Mouse (Mus musculus) MEL (cell line): Measurements from ENCODE around the gene Cd37. TPM values are rescaled to one million over a fixed set of nuclear protein-coding genes. Genes with fewer than 3 reads are reported as not detected.

ENCODE experiments used
- DNase-seq: peaks from one replicate; pipeline ENCODE4 v3.0.0; 2011; ENCODE audit warnings: low read depth, low spot score
- H3K27ac ChIP-seq: 2 replicates; pipeline ENCODE4 v1.5.1; 2012; ENCODE audit warnings: low read depth, mild to moderate bottlenecking, control low read depth, low read length, moderate library complexity; ENCODE audit not compliant: control insufficient read depth
- H3K27me3 ChIP-seq, 2 experiments: fragments of 150-350 bp in 1 of 2; sonication (generic) in 1 of 2; 2 replicates each; pipeline ENCODE4 v1.6.1; 2012; ENCODE audit warnings: low read length in 2 of 2, mild to moderate bottlenecking in 2 of 2, improper control_type of control experiment in 1 of 2, moderate library complexity in 1 of 2; ENCODE audit not compliant: insufficient read depth in 2 of 2, control insufficient read depth in 1 of 2
- H3K36me3 ChIP-seq, 2 experiments: 2 replicates each; pipeline ENCODE4 v1.6.1; 2012 to 2014; ENCODE audit warnings: low read length in 2 of 2, improper control_type of control experiment in 1 of 2, inconsistent platforms in 1 of 2, mild to moderate bottlenecking in 1 of 2; ENCODE audit not compliant: insufficient read depth in 2 of 2, control insufficient read depth in 1 of 2
- H3K4me1 ChIP-seq, 2 experiments: fragments of 150-350 bp in 1 of 2; sonication (generic) in 1 of 2; 2 replicates each; pipeline ENCODE4 v1.6.1; 2012; ENCODE audit warnings: low read length in 2 of 2, improper control_type of control experiment in 1 of 2, mild to moderate bottlenecking in 1 of 2; ENCODE audit not compliant: insufficient read depth in 2 of 2, control insufficient read depth in 1 of 2
- H3K4me3 ChIP-seq, 2 experiments: fragments of 150-350 bp in 1 of 2; sonication (generic) in 1 of 2; 2 replicates each; pipeline ENCODE4 v1.5.1; 2012; ENCODE audit warnings: low read depth in 2 of 2, low read length in 2 of 2, mild to moderate bottlenecking in 2 of 2, moderate library complexity in 2 of 2, control low read depth in 1 of 2, improper control_type of control experiment in 1 of 2; ENCODE audit not compliant: control insufficient read depth in 1 of 2, insufficient read depth in 1 of 2
- H3K79me2 ChIP-seq: 2 replicates; pipeline ENCODE4 v1.6.1; 2012; ENCODE audit warnings: mild to moderate bottlenecking, low read length, moderate library complexity; ENCODE audit not compliant: control insufficient read depth, poor library complexity, insufficient read depth
- H3K9ac ChIP-seq: 2 replicates; pipeline ENCODE4 v1.6.1; 2012; ENCODE audit warnings: low read depth, mild to moderate bottlenecking, control low read depth, low read length, moderate library complexity; ENCODE audit not compliant: control insufficient read depth, poor library complexity, severe bottlenecking
- H3K9me3 ChIP-seq: fragments of 150-350 bp; sonication (generic); replicated peaks from 2 replicates; pipeline ENCODE4 v1.6.1; 2012; ENCODE audit warnings: mild to moderate bottlenecking, low read length, improper control_type of control experiment, moderate library complexity; ENCODE audit not compliant: insufficient read depth
- BHLHE40 ChIP-seq: IDR thresholded peaks from 2 replicates; pipeline ENCODE4 v1.6.1; 2012; ENCODE audit warnings: low read depth, mild to moderate bottlenecking, inconsistent platforms, low read length, improper control_type of control experiment, borderline replicate concordance
- CTCF ChIP-seq, 3 experiments: IDR thresholded peaks in 2 of 3; conservative IDR thresholded peaks in 1 of 3; 2 replicates each; pipeline ENCODE4 v1.5.1; 2011 to 2012; ENCODE audit warnings: low read length in 3 of 3, low read depth in 2 of 3, mild to moderate bottlenecking in 2 of 3, improper control_type of control experiment in 1 of 3, inconsistent platforms in 1 of 3, mixed read lengths in 1 of 3, moderate library complexity in 1 of 3; ENCODE audit not compliant: control insufficient read depth in 1 of 3, insufficient read depth in 1 of 3, poor library complexity in 1 of 3, severe bottlenecking in 1 of 3
- E2F4 ChIP-seq: IDR thresholded peaks from 2 replicates; pipeline ENCODE4 v1.6.1; 2011; ENCODE audit warnings: low read depth, low read length, improper control_type of control experiment, borderline replicate concordance
- EP300 ChIP-seq, 2 experiments: IDR thresholded peaks; 2 replicates each; pipeline ENCODE4 v1.6.1; 2011; ENCODE audit warnings: improper control_type of control experiment in 2 of 2, low read length in 2 of 2, low read depth in 1 of 2, mild to moderate bottlenecking in 1 of 2
- ETS1 ChIP-seq: IDR thresholded peaks from 2 replicates; pipeline ENCODE4 v1.6.1; 2012; ENCODE audit warnings: low read depth, mild to moderate bottlenecking, inconsistent platforms, low read length, improper control_type of control experiment, moderate library complexity
- JUND ChIP-seq: IDR thresholded peaks from 2 replicates; pipeline ENCODE4 v1.6.1; 2011; ENCODE audit warnings: low read depth, mild to moderate bottlenecking, improper control_type of control experiment, low read length
- KAT2A ChIP-seq: conservative IDR thresholded peaks from 2 replicates; pipeline ENCODE4 v1.6.1; 2012; ENCODE audit warnings: low read depth, low read length, improper control_type of control experiment, inconsistent platforms
- MAFK ChIP-seq: IDR thresholded peaks from 2 replicates; pipeline ENCODE4 v1.6.1; 2011; ENCODE audit warnings: low read depth, mild to moderate bottlenecking, low read length, improper control_type of control experiment, borderline replicate concordance
- MAX ChIP-seq: IDR thresholded peaks from 2 replicates; pipeline ENCODE4 v1.6.1; 2011; ENCODE audit warnings: low read length, improper control_type of control experiment
- MAZ ChIP-seq: IDR thresholded peaks from 2 replicates; pipeline ENCODE4 v1.6.1; 2012; ENCODE audit warnings: low read depth, mild to moderate bottlenecking, inconsistent platforms, low read length, improper control_type of control experiment
- NELFE ChIP-seq: IDR thresholded peaks from 2 replicates; pipeline ENCODE4 v1.6.1; 2011; ENCODE audit warnings: low read depth, low read length, improper control_type of control experiment
- POLR2AphosphoS5 ChIP-seq: IDR thresholded peaks from 2 replicates; pipeline ENCODE4 v1.6.1; 2012; ENCODE audit warnings: low read depth, borderline replicate concordance, mild to moderate bottlenecking, inconsistent platforms, low read length, moderate library complexity, mixed read lengths
- RAD21 ChIP-seq: IDR thresholded peaks from 2 replicates; pipeline ENCODE4 v1.6.1; 2011; ENCODE audit warnings: mild to moderate bottlenecking, low read depth, low read length, improper control_type of control experiment
- RCOR1 ChIP-seq: IDR thresholded peaks from 2 replicates; pipeline ENCODE4 v1.6.1; 2012; ENCODE audit warnings: low read depth, mild to moderate bottlenecking, inconsistent platforms, low read length, improper control_type of control experiment
- SIN3A ChIP-seq: IDR thresholded peaks from 2 replicates; pipeline ENCODE4 v1.6.1; 2012; ENCODE audit warnings: low read length, improper control_type of control experiment, inconsistent platforms
- TAL1 ChIP-seq: IDR thresholded peaks from 2 replicates; pipeline ENCODE4 v1.6.1; 2012; ENCODE audit warnings: mild to moderate bottlenecking, inconsistent platforms, low read length, moderate library complexity, mixed read lengths
- TBP ChIP-seq: IDR thresholded peaks from 2 replicates; pipeline ENCODE4 v1.8.0; 2011; ENCODE audit warnings: low read depth, low read length, improper control_type of control experiment
- TCF12 ChIP-seq: IDR thresholded peaks from 2 replicates; pipeline ENCODE4 v1.6.1; 2014; ENCODE audit warnings: low read depth, mild to moderate bottlenecking, inconsistent platforms, low read length, improper control_type of control experiment, moderate library complexity
- UBTF ChIP-seq: IDR thresholded peaks from 2 replicates; pipeline ENCODE4 v1.6.1; 2012; ENCODE audit warnings: low read depth, mild to moderate bottlenecking, inconsistent platforms, low read length, improper control_type of control experiment, moderate library complexity, borderline replicate concordance; ENCODE audit not compliant: insufficient read depth
- USF1 ChIP-seq: IDR thresholded peaks from 2 replicates; pipeline ENCODE4 v1.6.1; 2014; ENCODE audit warnings: low read depth, mild to moderate bottlenecking, inconsistent platforms, low read length, improper control_type of control experiment, moderate library complexity
- ZC3H11A ChIP-seq: IDR thresholded peaks from 2 replicates; pipeline ENCODE4 v1.6.1; 2012; ENCODE audit warnings: low read depth, mild to moderate bottlenecking, inconsistent platforms, low read length, improper control_type of control experiment
- ZKSCAN1 ChIP-seq: IDR thresholded peaks from 2 replicates; pipeline ENCODE4 v1.6.1; 2012; ENCODE audit warnings: low read depth, mild to moderate bottlenecking, inconsistent platforms, low read length, improper control_type of control experiment, moderate library complexity
- ZNF384 ChIP-seq: IDR thresholded peaks from 2 replicates; pipeline ENCODE4 v1.6.1; 2012; ENCODE audit warnings: low read depth, mild to moderate bottlenecking, inconsistent platforms, low read length, improper control_type of control experiment
- polyA plus RNA-seq, 2 experiments: library from polyadenylated mRNA; stranded (reverse) in 1 of 2; unstranded in 1 of 2; fragments of >175 nt in 1 of 2; fragments of >200 nt in 1 of 2; gene quantifications; 2 replicates each; pipeline versions ENCODE4 v1.2.1 to v1.2.4; 2012; ENCODE audit warnings: low replicate concordance in 2 of 2, low read depth in 1 of 2; ENCODE audit not compliant: insufficient read length in 2 of 2, insufficient read depth in 1 of 2, missing spikeins in 1 of 2
- total RNA-seq: library from RNA; depleted of rRNA; stranded (reverse); fragments of 300-350 nt; gene quantifications from 2 replicates; pipeline ENCODE4 v1.2.3, GENCODE M21; 2012

Cd37 gene
- total and polyA plus RNA-seq, 3 experiments = 22.4 to 111 TPM; not detected in 1

- no peak for DNase-seq
- Histone ChIP-seq H3K27me3 (no peaks in the 10 kb centered on the region), H3K79me2 (no peaks in the 10 kb centered on the region), H3K4me1 (peaks cover 26 to 41% of the 10 kb centered on the region in 2 experiments), H3K9me3 (no peaks in the 10 kb centered on the region), H3K36me3 (peaks cover 0 to 13% of the 10 kb centered on the region in 2 experiments; a peak in 2 of 4 replicates), H3K27ac (peak overlapping the region; percentile 5; the same call in 1 of the 2 replicates), H3K9ac (no peak overlapping the region), H3K4me3 (no peak overlapping the region)
- TF ChIP-seq BHLHE40 (no peak), SIN3A (no peak), TBP (no peak), EP300 (IDR thresholded peaks at IDR 0.05; ENCODE audit: low read depth in 1 of 2, low read length in 2 of 2) (no peak), CTCF (IDR thresholded peaks at IDR 0.05 in 2 of 3, conservative IDR thresholded peaks at IDR 0.05 in 1 of 3; ENCODE audit: control insufficient read depth in 1 of 3, insufficient read depth in 1 of 3, low read depth in 2 of 3, low read length in 3 of 3, poor library complexity in 1 of 3, severe bottlenecking in 1 of 3) (no peak), KAT2A (no peak), RCOR1 (no peak), ETS1 (no peak), USF1 (no peak), RAD21 (no peak), TCF12 (no peak), UBTF (no peak), POLR2AphosphoS5 (no peak), NELFE (no peak), ZC3H11A (no peak), MAFK (no peak), ZKSCAN1 (no peak), JUND (no peak)
These were observed 49.3 kb downstream of the Cd37 start for GRCm38 (mm10) chr7:45189600-45189999.

- Histone ChIP-seq H3K27ac (no peak overlapping the region), H3K27me3 (no peaks in the 10 kb centered on the region), H3K9ac (no peak overlapping the region), H3K4me3 (no peak overlapping the region), H3K4me1 (peaks cover 9 to 19% of the 10 kb centered on the region in 2 experiments), H3K79me2 (no peaks in the 10 kb centered on the region), H3K36me3 (peaks cover 0 to 11% of the 10 kb centered on the region in 2 experiments; a peak in 2 of 4 replicates), H3K9me3 (no peaks in the 10 kb centered on the region)
- TF ChIP-seq MAZ = no peak
- no peak for TF ChIP-seq TAL1
- TF ChIP-seq BHLHE40 = no peak
- no peak for TF ChIP-seq E2F4
- TF ChIP-seq ZNF384 = no peak
- TF ChIP-seq MAX = no peak
- TF ChIP-seq KAT2A = no peak
- TF ChIP-seq CTCF (IDR thresholded peaks at IDR 0.05 in 2 of 3, conservative IDR thresholded peaks at IDR 0.05 in 1 of 3; ENCODE audit: control insufficient read depth in 1 of 3, insufficient read depth in 1 of 3, low read depth in 2 of 3, low read length in 3 of 3, poor library complexity in 1 of 3, severe bottlenecking in 1 of 3) = no peak
- TF ChIP-seq NELFE = no peak
- no peak for DNase-seq
These were observed 53.0 kb downstream of the Cd37 start for GRCm38 (mm10) chr7:45185921-45186320.
